Mouse (Mus musculus): ENCODE measurements around the gene Adgrg1.

- TF ChIP-seq CTCF (IDR thresholded peaks at IDR 0.05; ENCODE audit: borderline replicate concordance, control insufficient read depth, extremely low read depth, insufficient read depth, low read length, poor library complexity): no peak
- TF ChIP-seq POLR2A (IDR thresholded peaks at IDR 0.05; ENCODE audit: control insufficient read depth, extremely low read depth, insufficient read depth, low read length, poor library complexity): no peak
Measured at GRCm38 (mm10) chr8:94999004-94999403, 24.5 kb downstream of the Adgrg1 start.

Measured in thymus, adult 2 months (tissue).